Mouse (Mus musculus) liver, postnatal 0 days (tissue): ENCODE results near the gene Hist1h3c.

Experiments
- CTCF ChIP-seq: sonication (generic); IDR thresholded peaks from 2 replicates; pipeline ENCODE4 v1.5.1; 2016; ENCODE audit warnings: antibody characterized with exemption, low read depth
- EP300 ChIP-seq: IDR thresholded peaks from 2 replicates; pipeline ENCODE4 v1.6.1; 2016; ENCODE audit warnings: antibody characterized with exemption, low read depth, mild to moderate bottlenecking

GRCm38 (mm10) chr13:23745381-23746161, at the start of gene Hist1h3c:
- TF ChIP-seq CTCF (no peak), EP300 (no peak; the same call in none of the 2 replicates)
